Mouse (Mus musculus) cerebellum, adult 9-11 months (tissue): ENCODE measurements around the gene Col4a5.

Experiments used
- DNase-seq: peaks from one replicate; pipeline ENCODE4 v3.0.0; 2022

The Col4a5 gene

GRCm38 (mm10) chrX:141475110-141475509 lies at the start of gene Col4a5:
TSS of gene Col4a5 (plus strand) at chrX:141475385.
- DNase-seq: peak; percentile 5

GRCm38 (mm10) chrX:141436780-141437179 lies 38.4 kb upstream of the Col4a5 start:
- no peak for DNase-seq

DNA sequence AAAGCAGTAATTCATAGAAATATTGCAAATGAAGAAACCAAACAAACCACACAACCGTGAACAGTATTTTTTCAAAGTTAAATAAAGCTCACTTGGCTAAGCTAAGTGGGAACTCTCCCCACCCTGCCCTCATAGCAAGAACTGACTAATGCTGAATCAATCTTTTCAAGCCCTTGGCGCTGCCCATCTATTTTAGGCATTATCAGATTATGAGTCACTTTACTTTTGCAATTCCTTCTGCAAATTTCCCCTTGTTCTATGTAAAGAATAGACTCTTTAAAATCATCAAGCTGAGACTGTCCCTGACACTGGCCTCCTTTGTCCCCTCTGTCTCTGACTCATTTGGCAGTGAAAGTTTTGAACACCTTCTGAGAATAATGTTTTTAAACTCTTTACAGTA lies 35.8 kb upstream of the Col4a5 start:
- DNase-seq: no peak

DNA sequence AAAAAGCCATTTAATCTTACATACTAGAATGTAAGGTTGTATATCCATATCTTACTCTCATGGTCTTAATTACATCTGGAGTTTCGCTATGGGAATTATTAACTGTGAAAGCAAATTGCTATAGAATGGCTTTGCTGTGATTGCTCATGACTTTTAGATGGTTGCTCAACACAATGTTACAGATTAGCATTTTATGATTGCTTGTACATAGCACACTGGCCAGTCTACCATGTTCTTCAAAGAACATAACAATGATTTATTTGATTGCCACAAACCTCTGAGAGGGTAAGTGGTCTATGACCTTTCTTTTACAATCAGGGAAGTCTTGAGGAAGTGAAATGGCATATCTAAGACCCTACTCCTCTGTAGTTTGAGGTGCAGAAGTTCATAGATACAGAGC lies 27.2 kb upstream of the Col4a5 start:
- no peak for DNase-seq

GRCm38 (mm10) chrX:141473470-141474302 lies 1.5 kb upstream of the Col4a5 start, which contains the start of gene Col4a6:
TSS of gene Col4a6 (minus strand) at chrX:141474076.
- no peak for DNase-seq

GRCm38 (mm10) chrX:141475566-141476327 lies 562 bp downstream of the Col4a5 start:
- DNase-seq: no peak

DNA sequence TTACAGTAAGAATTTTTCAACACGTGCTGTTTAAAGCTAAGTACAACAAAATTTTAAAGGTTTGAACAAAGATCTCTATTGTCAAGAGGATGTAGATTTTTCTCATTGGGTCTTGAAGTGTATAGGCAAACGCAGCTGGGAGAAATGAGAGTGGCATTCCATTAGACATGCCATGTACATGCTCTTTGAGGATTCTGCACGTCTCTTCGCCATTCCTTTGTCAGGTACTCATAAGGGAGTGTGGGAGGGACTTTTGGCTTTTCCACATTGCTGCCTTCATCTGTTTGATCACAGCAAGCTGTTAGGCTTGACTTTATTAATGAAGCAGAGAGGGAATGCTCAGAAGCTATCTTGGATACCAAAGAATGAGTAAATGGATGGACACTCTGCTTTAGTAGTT lies 19.4 kb downstream of the Col4a5 start:
- DNase-seq: no peak

DNA sequence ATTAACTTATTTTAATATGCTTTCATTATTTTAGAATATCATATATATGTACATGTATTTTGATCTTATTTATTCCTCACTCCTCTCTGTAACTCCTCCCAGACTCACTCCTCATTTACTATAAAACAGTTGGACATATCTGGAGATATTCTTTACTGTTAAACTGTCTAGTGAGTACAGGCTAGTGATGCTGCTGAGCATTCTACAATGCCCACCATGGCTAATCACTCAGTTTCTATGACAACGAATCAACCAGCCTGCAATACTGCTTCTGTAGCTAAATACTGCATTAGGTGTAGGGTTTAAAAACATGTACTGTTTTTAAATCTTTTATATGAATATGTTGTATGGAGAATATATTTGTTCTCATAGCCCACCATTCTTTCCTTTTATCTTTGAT lies 27.9 kb downstream of the Col4a5 start:
- no peak for DNase-seq

DNA sequence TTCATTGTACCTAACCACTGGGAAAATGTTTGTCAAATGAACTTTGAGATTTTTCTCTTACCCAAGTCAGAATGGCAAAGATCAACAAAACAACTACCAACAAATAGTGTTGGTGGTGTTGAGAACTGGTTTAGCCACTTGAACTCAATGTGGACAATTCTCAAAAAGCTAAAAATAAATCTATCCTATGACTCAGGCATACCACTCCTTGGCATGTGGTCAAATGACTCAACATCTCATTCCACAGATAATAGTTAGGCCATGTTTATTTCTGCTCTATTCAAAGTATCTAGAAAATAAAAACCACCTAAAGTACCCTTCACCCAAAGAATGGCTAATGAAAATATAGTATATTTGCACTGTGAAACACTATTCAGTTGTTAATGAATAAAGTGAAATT lies 58.3 kb downstream of the Col4a5 start:
- DNase-seq: no peak

- DNase-seq: no peak
Observed at GRCm38 (mm10) chrX:141547471-141547870, 72.3 kb downstream of the Col4a5 start.

DNA sequence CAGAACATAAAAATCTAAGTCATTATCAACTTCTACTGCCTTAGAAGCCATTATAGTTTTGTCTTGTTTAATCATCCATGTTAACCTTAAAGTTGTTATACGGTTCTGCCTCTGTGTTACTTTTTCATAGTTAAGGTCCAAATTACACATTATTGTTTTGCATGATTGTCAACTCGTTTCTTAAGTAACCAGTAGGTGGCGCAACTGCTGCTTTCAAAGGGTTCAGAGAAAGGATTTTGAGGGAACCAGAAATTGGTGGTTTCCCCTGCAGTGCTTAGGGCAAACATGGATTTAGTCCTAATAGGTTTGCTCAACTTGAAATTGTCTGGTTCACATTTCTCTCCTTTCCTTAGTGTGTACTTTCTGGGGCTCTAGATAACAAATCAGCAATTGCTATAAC lies 115.1 kb downstream of the Col4a5 start:
- no peak for DNase-seq

DNA sequence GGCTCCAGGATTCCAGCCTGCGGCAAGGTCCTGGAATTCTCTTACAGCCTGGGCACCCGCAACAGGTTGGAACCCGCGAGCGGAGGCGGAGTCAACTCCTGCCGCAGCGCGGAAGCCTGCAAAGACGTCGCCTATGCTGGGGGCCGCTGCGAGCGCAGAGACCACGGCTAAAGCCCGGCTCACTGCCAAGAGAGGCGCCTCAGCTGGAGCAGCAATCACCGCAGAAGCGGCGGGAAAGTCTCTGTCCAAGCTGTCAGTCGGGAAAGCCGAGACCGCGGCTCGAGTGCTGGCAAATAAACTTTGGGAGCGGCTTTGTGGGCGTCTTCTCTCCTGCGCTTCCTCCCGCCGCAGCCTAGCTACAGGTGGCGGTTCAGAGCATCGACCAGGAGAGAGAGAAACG lies 246.5 kb downstream of the Col4a5 start:
- no peak for DNase-seq

DNA sequence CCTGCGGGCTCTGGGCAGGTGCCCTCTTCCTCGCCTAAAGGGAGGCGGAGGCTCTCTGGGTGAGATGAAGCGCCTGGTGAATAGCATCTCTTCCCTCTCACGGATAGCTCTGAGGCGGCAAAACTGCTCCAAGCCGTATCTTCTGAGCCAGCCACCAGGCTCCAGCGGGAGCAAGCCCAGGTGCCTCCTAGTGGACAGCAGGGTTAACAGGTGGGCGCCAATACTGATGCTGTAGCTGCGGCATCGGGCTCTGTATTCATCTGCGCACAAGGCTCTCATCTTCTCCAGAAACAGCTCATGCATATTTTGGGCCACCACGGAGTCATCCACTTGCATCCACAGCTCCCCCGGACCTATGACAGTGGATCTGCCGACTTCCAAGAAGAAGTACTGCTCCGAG lies 248.8 kb downstream of the Col4a5 start:
- no peak for DNase-seq

DNA sequence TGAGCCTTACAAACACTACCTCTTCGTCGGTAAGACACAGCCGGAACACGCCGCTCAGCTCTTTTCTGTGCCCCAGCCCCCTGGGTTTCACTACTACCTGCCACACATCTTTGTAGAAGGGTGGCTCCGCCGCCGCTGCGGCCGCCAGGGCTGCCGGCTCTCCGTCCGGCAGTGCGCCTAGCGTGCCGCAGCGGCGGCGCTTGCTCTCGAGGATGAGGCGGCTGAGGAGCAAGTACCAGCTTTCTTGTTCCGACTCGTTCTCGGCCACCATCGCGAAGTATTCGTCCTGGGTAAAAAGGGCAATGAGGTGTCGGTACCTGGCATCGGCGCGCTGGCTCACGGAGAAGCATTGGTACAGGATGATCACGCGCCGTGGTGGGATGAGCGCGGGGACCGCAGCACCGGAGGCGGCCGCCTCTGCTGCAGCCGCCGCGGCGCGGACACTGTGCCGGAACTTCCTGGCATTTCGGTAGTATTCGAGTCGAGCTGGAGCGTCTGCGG lies 249.3 kb downstream of the Col4a5 start:
- DNase-seq: no peak

DNA sequence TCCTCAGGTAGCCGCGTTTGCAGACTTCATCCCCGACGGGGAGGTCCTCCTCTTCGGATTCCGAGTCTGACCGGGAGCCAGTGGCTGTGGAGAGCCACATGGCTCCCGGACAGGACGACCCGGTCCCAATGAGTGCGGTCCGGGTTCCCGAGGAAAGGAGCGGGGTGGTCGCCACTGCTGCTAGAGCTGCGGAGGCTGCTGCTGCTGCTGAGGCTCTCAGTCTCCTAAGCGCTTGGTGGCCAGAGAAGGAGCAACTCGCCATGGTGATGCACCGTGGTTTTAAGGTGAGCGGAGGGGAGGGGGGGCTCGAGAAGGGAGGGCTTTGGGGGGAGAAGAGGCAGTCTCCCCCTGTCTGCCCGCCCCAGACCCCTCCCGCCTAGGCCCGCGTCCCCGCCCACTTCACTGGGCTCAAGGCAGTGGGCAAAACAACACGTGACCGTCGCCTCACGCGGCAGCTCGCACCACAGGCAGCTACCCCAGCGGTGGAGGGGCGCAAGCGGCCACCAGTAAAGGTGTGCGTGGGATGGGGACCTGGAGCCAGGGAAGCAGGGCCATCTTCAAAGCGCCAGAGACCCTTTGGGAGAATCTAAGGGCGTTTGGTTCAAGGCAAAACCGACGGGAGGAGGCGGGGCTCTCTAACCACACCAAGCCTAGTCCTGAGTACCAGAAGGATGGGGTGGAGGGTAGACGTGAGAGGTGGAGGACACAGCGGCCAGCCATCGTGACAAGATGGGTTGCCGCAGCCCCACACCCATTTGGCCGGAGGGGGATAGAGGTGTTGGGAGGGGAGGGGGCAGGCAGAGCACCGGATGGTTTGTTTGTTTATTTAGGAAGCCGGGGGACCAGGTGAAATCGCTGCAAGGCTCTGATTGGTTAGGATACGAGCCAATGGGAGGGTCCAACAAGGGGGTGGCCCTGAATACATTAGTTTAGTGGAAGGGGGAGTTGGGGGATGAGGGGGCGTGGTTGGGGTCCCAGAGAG lies 250.0 kb downstream of the Col4a5 start, which contains the start of gene Irs4:
Gene Irs4, minus strand, starts transcription at position 327 of the 982 bp plus-strand sequence.
- no peak for DNase-seq

GRCm38 (mm10) chrX:141729570-141729969 lies 254.4 kb downstream of the Col4a5 start:
- no peak for DNase-seq
